Mouse (Mus musculus) limb, embryonic 14.5 days (tissue): ENCODE results near the gene Llcfc1. TPM values are rescaled to one million over a fixed set of nuclear protein-coding genes. Genes with fewer than 3 reads are reported as not detected.

Experiments used
- ATAC-seq: fragments of 200-750 bp; cut with Nextera tagmentation; 2 replicates; pipeline ENCODE4 v1.8.0; 2017; ENCODE audit warnings: low read depth, moderate number of reproducible peaks, moderate TSS enrichment; ENCODE audit not compliant: low FRiP score
- DNase-seq: peaks from one replicate; pipeline ENCODE4 v3.0.0-alpha.2; 2015; ENCODE audit warnings: low spot score
- H3K27ac ChIP-seq: fragments of 300-500 bp; sonication (generic); replicated peaks from 2 replicates; pipeline ENCODE4 v1.5.1; 2014; ENCODE audit warnings: low read depth, mild to moderate bottlenecking, low read length, moderate library complexity, mixed read lengths
- H3K27me3 ChIP-seq: fragments of 300-500 bp; sonication (generic); 2 replicates; pipeline ENCODE4 v1.6.1; 2014; ENCODE audit warnings: low read length, mixed read lengths; ENCODE audit not compliant: control insufficient read depth, insufficient read depth
- H3K36me3 ChIP-seq: fragments of 300-500 bp; sonication (generic); 2 replicates; pipeline ENCODE4 v1.6.1; 2014; ENCODE audit warnings: mild to moderate bottlenecking, low read length, moderate library complexity, mixed read lengths; ENCODE audit not compliant: control insufficient read depth, insufficient read depth
- H3K4me1 ChIP-seq: fragments of 300-500 bp; sonication (generic); 2 replicates; pipeline ENCODE4 v1.6.1; 2014; ENCODE audit warnings: antibody characterized with exemption, low read length, mixed read lengths; ENCODE audit not compliant: control insufficient read depth, insufficient read depth
- H3K4me2 ChIP-seq: fragments of 300-500 bp; sonication (generic); replicated peaks from 2 replicates; pipeline ENCODE4 v1.6.1; 2014; ENCODE audit warnings: low read depth, mild to moderate bottlenecking, low read length, moderate library complexity; ENCODE audit not compliant: severe bottlenecking
- H3K4me3 ChIP-seq: fragments of 300-500 bp; sonication (generic); replicated peaks from 2 replicates; pipeline ENCODE4 v1.5.1; 2014; ENCODE audit warnings: low read length
- H3K9ac ChIP-seq: fragments of 300-500 bp; sonication (generic); 2 replicates; pipeline ENCODE4 v1.6.1; 2014; ENCODE audit warnings: mild to moderate bottlenecking, low read depth, low read length, moderate library complexity; ENCODE audit not compliant: severe bottlenecking
- H3K9me3 ChIP-seq: fragments of 300-500 bp; sonication (generic); 2 replicates; pipeline ENCODE4 v1.6.1; 2016; ENCODE audit warnings: low read length; ENCODE audit not compliant: control insufficient read depth
- POLR2A ChIP-seq: fragments of 200-500 bp; IDR thresholded peaks from 2 replicates; pipeline ENCODE4 v1.8.0; 2012; ENCODE audit warnings: inconsistent platforms, mild to moderate bottlenecking, moderate library complexity, borderline replicate concordance; ENCODE audit not compliant: insufficient read depth, insufficient read length; ENCODE audit errors: extremely low read depth
- WGBS: fragments of 180-500 bp; shearing (Covaris S2); extraction: QIAGEN DNeasy Blood & Tissue Kit; methylation state at CpG from one replicate; pipeline ENCODE4 v1.1.7; 2014; 5-methylcytosine and 5-hydroxymethylcytosine counted together
- polyA plus RNA-seq, 2 experiments: library from polyadenylated mRNA; depleted of rRNA in 1 of 2; stranded (reverse) in 1 of 2; unstranded in 1 of 2; fragments of >200 nt; fragmentation: Nextera tagmentation in 1 of 2; extraction: Ambion mirVana in 1 of 2; gene quantifications; 2 replicates each; pipeline versions ENCODE4 v1.2.1 to v1.2.3; 2012 to 2014

The Llcfc1 gene
- polyA plus RNA-seq, 2 experiments: not detected

DNA sequence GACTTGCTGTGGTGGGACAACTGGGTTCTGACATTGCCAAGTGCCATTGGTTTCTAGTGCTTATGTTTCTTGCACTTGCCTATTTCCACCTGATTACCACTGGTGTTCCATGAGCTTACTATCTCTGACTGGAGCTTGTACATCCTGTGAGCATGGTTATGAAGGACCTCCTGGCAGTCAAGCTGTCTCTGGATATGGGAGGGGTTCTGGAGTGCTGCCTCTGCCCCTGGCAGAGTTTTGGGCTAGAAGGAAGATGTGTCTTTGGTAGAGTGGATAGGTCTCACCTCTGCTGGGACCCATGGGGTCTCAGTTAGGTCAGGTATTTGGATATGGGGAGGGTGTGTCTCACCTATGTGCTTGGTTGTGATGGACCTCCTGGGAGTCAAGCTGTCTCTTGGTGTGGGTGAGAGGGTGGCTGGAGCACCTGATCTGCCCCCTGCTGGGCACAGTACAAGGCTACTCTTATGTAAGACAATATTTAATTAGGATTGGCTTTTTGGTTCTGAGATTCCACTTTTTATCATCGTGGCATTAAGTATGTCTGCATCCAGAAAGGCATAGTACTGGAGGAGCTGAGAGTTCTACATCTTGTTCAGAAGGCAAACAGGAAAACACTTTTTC lies 43.9 kb downstream of the Llcfc1 start:
- DNase-seq (no peak), ATAC-seq (no peak)
- no peak overlapping the region for H3K4me2 ChIP-seq
- no peak overlapping the region for H3K4me3 ChIP-seq
- WGBS: 81% methylated on average over 1 of the region's 1 CpGs
- H3K4me1 ChIP-seq: no peaks in the 10 kb centered on the region
- H3K9ac ChIP-seq: no peak overlapping the region
- no peaks in the 10 kb centered on the region for H3K36me3 ChIP-seq
- H3K9me3 ChIP-seq: no peaks in the 10 kb centered on the region
- no peaks in the 10 kb centered on the region for H3K27me3 ChIP-seq
- TF ChIP-seq POLR2A: no peak
- H3K27ac ChIP-seq: no peak overlapping the region

GRCm38 (mm10) chr6:41734719-41735470 lies 50.7 kb downstream of the Llcfc1 start:
- Histone ChIP-seq H3K27ac (no peak overlapping the region), H3K36me3 (no peaks in the 10 kb centered on the region), H3K9me3 (no peaks in the 10 kb centered on the region), H3K4me2 (no peak overlapping the region), H3K4me1 (no peaks in the 10 kb centered on the region), H3K4me3 (no peak overlapping the region), H3K27me3 (no peaks in the 10 kb centered on the region), H3K9ac (no peak overlapping the region)
- ATAC-seq (no peak), DNase-seq (no peak)
- 90% methylated on average over 5 of the region's 5 CpGs for WGBS
- no peak for TF ChIP-seq POLR2A

Other genes with a start within 250 kb of the Llcfc1 start
- not detected in 2 replicates for gene Gm10334, start 238.3 kb upstream of the Llcfc1 start, polyA plus RNA-seq (2012; rRNA removed)
- gene Gm10334, start 238.3 kb upstream of the Llcfc1 start, polyA plus RNA-seq (2014; fragmentation: Nextera tagmentation; extraction: Ambion mirVana): not detected in 2 replicates
- gene Prss1, start 225.5 kb upstream of the Llcfc1 start, polyA plus RNA-seq (2012; rRNA removed): not detected in 2 replicates
- not detected in 2 replicates for gene Prss1, start 225.5 kb upstream of the Llcfc1 start, polyA plus RNA-seq (2014; fragmentation: Nextera tagmentation; extraction: Ambion mirVana)
- gene Prss2, start 162.6 kb upstream of the Llcfc1 start, polyA plus RNA-seq (2012; rRNA removed): 0.08 and 0.18 TPM in 2 replicates
- not detected in 2 replicates for gene Prss2, start 162.6 kb upstream of the Llcfc1 start, polyA plus RNA-seq (2014; fragmentation: Nextera tagmentation; extraction: Ambion mirVana)
- gene Ephb6, start 78.9 kb upstream of the Llcfc1 start, polyA plus RNA-seq (2012; rRNA removed): 16.6 and 23.6 TPM in 2 replicates
- 16.7 and 18.8 TPM in 2 replicates for gene Ephb6, start 78.9 kb upstream of the Llcfc1 start, polyA plus RNA-seq (2014; fragmentation: Nextera tagmentation; extraction: Ambion mirVana)
- 0.69 and 0.74 TPM in 2 replicates for gene Trpv6, start 48.0 kb upstream of the Llcfc1 start, polyA plus RNA-seq (2012; rRNA removed)
- 0.84 and 1.2 TPM in 2 replicates for gene Trpv6, start 48.0 kb upstream of the Llcfc1 start, polyA plus RNA-seq (2014; fragmentation: Nextera tagmentation; extraction: Ambion mirVana)
- not detected in 2 replicates for gene Trpv5, start 3.7 kb upstream of the Llcfc1 start, polyA plus RNA-seq (2012; rRNA removed)
- gene Trpv5, start 3.7 kb upstream of the Llcfc1 start, polyA plus RNA-seq (2014; fragmentation: Nextera tagmentation; extraction: Ambion mirVana): not detected in 2 replicates
- gene Kel, start 19.9 kb downstream of the Llcfc1 start, polyA plus RNA-seq (2012; rRNA removed): 1.6 and 2.5 TPM in 2 replicates
- gene Kel, start 19.9 kb downstream of the Llcfc1 start, polyA plus RNA-seq (2014; fragmentation: Nextera tagmentation; extraction: Ambion mirVana): 0.43 and 0.56 TPM in 2 replicates
- not detected in 2 replicates for gene Olfr459, start 90.7 kb downstream of the Llcfc1 start, polyA plus RNA-seq (2012; rRNA removed)
- gene Olfr459, start 90.7 kb downstream of the Llcfc1 start, polyA plus RNA-seq (2014; fragmentation: Nextera tagmentation; extraction: Ambion mirVana): not detected in 2 replicates
- not detected in 2 replicates for gene Pip, start 163.1 kb downstream of the Llcfc1 start, polyA plus RNA-seq (2012; rRNA removed)
- gene Pip, start 163.1 kb downstream of the Llcfc1 start, polyA plus RNA-seq (2014; fragmentation: Nextera tagmentation; extraction: Ambion mirVana): not detected in 2 replicates
- gene Sval2, start 168.6 kb downstream of the Llcfc1 start, polyA plus RNA-seq (2012; rRNA removed): not detected in 2 replicates
- not detected in 2 replicates for gene Sval2, start 168.6 kb downstream of the Llcfc1 start, polyA plus RNA-seq (2014; fragmentation: Nextera tagmentation; extraction: Ambion mirVana)